Mouse (Mus musculus) forebrain, embryonic 11.5 days (tissue): ENCODE results near the gene St3gal5. TPM values are rescaled to one million over a fixed set of nuclear protein-coding genes. Genes with fewer than 3 reads are reported as not detected.
A peak's percentile ranks its signal among the peaks of the same experiment; 100 is the strongest.

Experiments used
- ATAC-seq: fragments of 200-750 bp; cut with Nextera tagmentation; replicated peaks from 2 replicates; pipeline ENCODE4 v1.8.0; 2017; ENCODE audit warnings: moderate TSS enrichment; ENCODE audit not compliant: low FRiP score
- DNase-seq: peaks from one replicate; pipeline ENCODE4 v3.0.0-alpha.2; 2017; ENCODE audit warnings: low spot score
- H3K27ac ChIP-seq: fragments of 300-500 bp; sonication (generic); 2 replicates; pipeline ENCODE4 v1.5.1; 2014; ENCODE audit warnings: low read depth, low read length
- H3K27me3 ChIP-seq: fragments of 300-500 bp; sonication (generic); 2 replicates; pipeline ENCODE4 v1.6.1; 2014; ENCODE audit warnings: mild to moderate bottlenecking, low read length, mixed read lengths; ENCODE audit not compliant: control insufficient read depth, insufficient read depth
- H3K36me3 ChIP-seq: fragments of 300-500 bp; sonication (generic); 2 replicates; pipeline ENCODE4 v1.6.1; 2014; ENCODE audit warnings: mild to moderate bottlenecking, low read length, moderate library complexity, mixed read lengths; ENCODE audit not compliant: control insufficient read depth, insufficient read depth
- H3K4me1 ChIP-seq: fragments of 300-500 bp; sonication (generic); replicated peaks from 2 replicates; pipeline ENCODE4 v1.6.1; 2014; ENCODE audit warnings: low read length, mixed read lengths; ENCODE audit not compliant: control insufficient read depth, insufficient read depth
- H3K4me2 ChIP-seq: fragments of 300-500 bp; sonication (generic); 2 replicates; pipeline ENCODE4 v1.6.1; 2014; ENCODE audit warnings: low read depth, mild to moderate bottlenecking, low read length, moderate library complexity, mixed read lengths; ENCODE audit not compliant: severe bottlenecking
- H3K4me3 ChIP-seq: fragments of 300-500 bp; sonication (generic); 2 replicates; pipeline ENCODE4 v1.5.1; 2014; ENCODE audit warnings: low read depth, low read length
- H3K9ac ChIP-seq: fragments of 300-500 bp; sonication (generic); 2 replicates; pipeline ENCODE4 v1.6.1; 2014; ENCODE audit warnings: low read length
- H3K9me3 ChIP-seq: fragments of 300-500 bp; sonication (generic); 2 replicates; pipeline ENCODE4 v1.6.1; 2016; ENCODE audit warnings: low read length, mixed read lengths; ENCODE audit not compliant: control insufficient read depth
- WGBS: fragments of 180-500 bp; shearing (Covaris S2); extraction: QIAGEN DNeasy Blood & Tissue Kit; methylation state at CpG from one replicate; pipeline ENCODE4 v1.1.7; 2014; 5-methylcytosine and 5-hydroxymethylcytosine counted together
- polyA plus RNA-seq: library from polyadenylated mRNA; unstranded; fragments of >200 nt; fragmentation: Nextera tagmentation; extraction: Ambion mirVana; gene quantifications from 2 replicates; pipeline ENCODE4 v1.2.1, GENCODE M21; 2014

Gene St3gal5
- polyA plus RNA-seq, 1 experiment from 2014 or later = 43.3 TPM

- ATAC-seq (no peak), DNase-seq (no peak)
- no peak overlapping the region for H3K4me3 ChIP-seq
- H3K4me2 ChIP-seq = no peak overlapping the region
- no peak overlapping the region for H3K9ac ChIP-seq
- H3K4me1 ChIP-seq = peaks cover 2% of the 10 kb centered on the region; the same call in 1 of the 2 replicates
- H3K9me3 ChIP-seq = no peaks in the 10 kb centered on the region
- no peaks in the 10 kb centered on the region for H3K27me3 ChIP-seq
- 92% methylated on average over 5 of the region's 5 CpGs for WGBS
- H3K27ac ChIP-seq = no peak overlapping the region
- no peaks in the 10 kb centered on the region for H3K36me3 ChIP-seq
Observed at GRCm38 (mm10) chr6:72089865-72090264, 7.5 kb upstream of the St3gal5 start.

GRCm38 (mm10) chr6:72091007-72091406 lies 6.4 kb upstream of the St3gal5 start:
- Histone ChIP-seq H3K4me3 (no peak overlapping the region), H3K9me3 (no peaks in the 10 kb centered on the region), H3K4me2 (no peak overlapping the region), H3K9ac (no peak overlapping the region), H3K27ac (no peak overlapping the region), H3K27me3 (no peaks in the 10 kb centered on the region), H3K36me3 (no peaks in the 10 kb centered on the region), H3K4me1 (peaks cover 2% of the 10 kb centered on the region; the same call in 1 of the 2 replicates)
- 50% methylated on average over 6 of the region's 6 CpGs for WGBS
- no peak for ATAC-seq
- DNase-seq = no peak

- no peaks in the 10 kb centered on the region for H3K36me3 ChIP-seq
- 87% methylated on average over 1 of the region's 1 CpGs for WGBS
- peaks cover 2% of the 10 kb centered on the region; the same call in 1 of the 2 replicates for H3K4me1 ChIP-seq
- no peak overlapping the region for H3K9ac ChIP-seq
- H3K27me3 ChIP-seq = no peaks in the 10 kb centered on the region
- no peak for ATAC-seq
- H3K27ac ChIP-seq = no peak overlapping the region
- H3K9me3 ChIP-seq = no peaks in the 10 kb centered on the region
- H3K4me2 ChIP-seq = no peak overlapping the region
- DNase-seq = no peak
- H3K4me3 ChIP-seq = no peak overlapping the region
Observed at GRCm38 (mm10) chr6:72093121-72093520, 4.3 kb upstream of the St3gal5 start.

- H3K4me2 ChIP-seq = no peak overlapping the region
- 78% methylated on average over 5 of the region's 5 CpGs for WGBS
- no peak for DNase-seq
Observed at GRCm38 (mm10) chr6:72096217-72096616, 1.2 kb upstream of the St3gal5 start.

GRCm38 (mm10) chr6:72096669-72097068 lies 723 bp upstream of the St3gal5 start:
- Histone ChIP-seq H3K9me3 (no peaks in the 10 kb centered on the region), H3K9ac (peak overlapping the region; percentile 87; the same call in 1 of the 2 replicates), H3K4me3 (peak overlapping the region; percentile 63; the same call in 1 of the 2 replicates), H3K4me1 (peaks cover 6% of the 10 kb centered on the region; the same call in 1 of the 2 replicates), H3K36me3 (no peaks in the 10 kb centered on the region), H3K4me2 (peak overlapping the region; percentile 98; the same call in 1 of the 2 replicates), H3K27ac (no peak overlapping the region), H3K27me3 (no peaks in the 10 kb centered on the region)
- ATAC-seq (no peak), DNase-seq (no peak)
- WGBS = 56% methylated on average over 8 of the region's 8 CpGs

More at GRCm38 (mm10) chr6:72096217-72096616, 1.2 kb upstream of the St3gal5 start:
- Histone ChIP-seq H3K4me3 (no peak overlapping the region), H3K9ac (no peak overlapping the region), H3K9me3 (no peaks in the 10 kb centered on the region), H3K36me3 (no peaks in the 10 kb centered on the region), H3K27ac (no peak overlapping the region), H3K27me3 (no peaks in the 10 kb centered on the region), H3K4me1 (peaks cover 6% of the 10 kb centered on the region; the same call in 1 of the 2 replicates)
- ATAC-seq = no peak

GRCm38 (mm10) chr6:72098021-72098655 lies 746 bp downstream of the St3gal5 start:
- ATAC-seq = no peak

GRCm38 (mm10) chr6:72098691-72099090 lies 1.3 kb downstream of the St3gal5 start:
- Histone ChIP-seq H3K27ac (no peak overlapping the region), H3K36me3 (no peaks in the 10 kb centered on the region), H3K9ac (peak overlapping the region; percentile 87), H3K4me1 (peaks cover 5% of the 10 kb centered on the region; the same call in 1 of the 2 replicates), H3K9me3 (no peaks in the 10 kb centered on the region), H3K4me3 (peak overlapping the region; percentile 63), H3K4me2 (peak overlapping the region; percentile 98), H3K27me3 (no peaks in the 10 kb centered on the region)
- ATAC-seq (no peak), DNase-seq (no peak)
- 34% methylated on average over 2 of the region's 2 CpGs for WGBS

More at GRCm38 (mm10) chr6:72098021-72098655, 746 bp downstream of the St3gal5 start:
- peak overlapping the region; percentile 98 for H3K4me2 ChIP-seq
- H3K36me3 ChIP-seq = no peaks in the 10 kb centered on the region
- peaks cover 5% of the 10 kb centered on the region; the same call in 1 of the 2 replicates for H3K4me1 ChIP-seq
- 3% methylated on average over 15 of the region's 15 CpGs for WGBS
- H3K27me3 ChIP-seq = no peaks in the 10 kb centered on the region
- H3K4me3 ChIP-seq = peak overlapping the region; percentile 63
- H3K9ac ChIP-seq = peak overlapping the region; percentile 87
- DNase-seq = no peak
- H3K9me3 ChIP-seq = no peaks in the 10 kb centered on the region
- peak overlapping the region; percentile 66 for H3K27ac ChIP-seq

GRCm38 (mm10) chr6:72099281-72099680 lies 1.9 kb downstream of the St3gal5 start:
- Histone ChIP-seq H3K4me3 (no peak overlapping the region; the same call in 1 of the 2 replicates), H3K27me3 (no peaks in the 10 kb centered on the region), H3K9me3 (no peaks in the 10 kb centered on the region), H3K4me2 (peak overlapping the region; percentile 98; the same call in 1 of the 2 replicates), H3K36me3 (no peaks in the 10 kb centered on the region), H3K27ac (no peak overlapping the region), H3K9ac (no peak overlapping the region), H3K4me1 (peaks cover 5% of the 10 kb centered on the region; the same call in 1 of the 2 replicates)
- DNase-seq (no peak), ATAC-seq (no peak)
- WGBS = 69% methylated on average over 3 of the region's 3 CpGs
